Mouse (Mus musculus): ENCODE measurements around the gene Hrk. TPM values are rescaled to one million over a fixed set of nuclear protein-coding genes. Genes with fewer than 3 reads are reported as not detected.

Gene Hrk
- polyA plus RNA-seq, 1 experiment from 2014 or later = 0.21 TPM

DNA sequence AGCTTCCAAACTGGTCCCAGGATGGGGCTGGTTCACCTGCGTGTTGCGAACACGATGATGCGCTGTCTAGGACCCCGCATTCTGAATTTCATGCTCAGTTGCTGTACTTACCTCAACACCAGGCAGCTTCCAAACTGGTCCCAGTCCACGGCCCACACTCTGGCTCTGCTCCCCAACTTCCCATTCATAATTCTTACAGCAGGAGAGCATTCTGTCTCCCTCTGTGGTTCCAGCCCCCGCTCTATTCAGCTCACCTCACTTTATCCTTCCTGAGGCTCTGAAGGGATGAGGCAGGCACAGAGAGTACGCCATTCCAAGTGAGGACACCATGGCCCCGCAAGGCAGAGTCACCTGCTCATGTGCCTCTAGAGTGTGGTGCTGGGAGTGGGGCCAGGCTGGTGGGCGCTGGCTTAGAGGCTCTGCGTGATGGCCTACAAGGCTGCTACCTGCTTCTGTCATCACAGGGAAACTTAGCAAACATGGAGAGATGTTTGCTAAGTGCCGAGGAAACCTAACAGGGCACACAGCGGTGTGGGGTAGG lies 65.7 kb downstream of the Hrk start:
- ATAC-seq (ENCODE audit: insufficient number of reproducible peaks, insufficient read depth, low FRiP score, low TSS enrichment, low read depth) = no peak
- WGBS = 92% methylated on average over 13 of the region's 13 CpGs

GRCm38 (mm10) chr5:118236891-118237290 lies 72.4 kb downstream of the Hrk start:
- Histone ChIP-seq H3K27ac (no peak overlapping the region), H3K36me3 (peaks cover 46% of the 10 kb centered on the region), H3K4me3 (no peak overlapping the region), H3K9me3 (no peaks in the 10 kb centered on the region; the same call in 1 of the 2 replicates), H3K4me1 (no peaks in the 10 kb centered on the region), H3K4me2 (no peak overlapping the region), H3K27me3 (no peaks in the 10 kb centered on the region), H3K9ac (no peak overlapping the region)
- 82% methylated on average over 12 of the region's 12 CpGs for WGBS
- ATAC-seq (ENCODE audit: insufficient number of reproducible peaks, insufficient read depth, low FRiP score, low TSS enrichment, low read depth) = no peak

More for the DNA sequence above, 65.7 kb downstream of the Hrk start:
- Histone ChIP-seq H3K36me3 (peaks cover 51% of the 10 kb centered on the region), H3K4me3 (no peak overlapping the region), H3K27me3 (no peaks in the 10 kb centered on the region), H3K9me3 (no peaks in the 10 kb centered on the region; the same call in 1 of the 2 replicates), H3K9ac (no peak overlapping the region), H3K27ac (no peak overlapping the region), H3K4me2 (no peak overlapping the region), H3K4me1 (no peaks in the 10 kb centered on the region)

Other genes starting within 250 kb of the Hrk start
- gene Fbxo21, start 187.9 kb upstream of the Hrk start, polyA plus RNA-seq (2015; fragmentation: Nextera tagmentation; extraction: Ambion mirVana) = 73.7 TPM in 2 replicates
- 7.3 and 9.2 TPM in 2 replicates for gene Tesc, start 136.9 kb upstream of the Hrk start, polyA plus RNA-seq (2015; fragmentation: Nextera tagmentation; extraction: Ambion mirVana)
- 27.9 and 28.9 TPM in 2 replicates for gene Fbxw8, start 9.2 kb upstream of the Hrk start, polyA plus RNA-seq (2015; fragmentation: Nextera tagmentation; extraction: Ambion mirVana)
- 5.1 and 5.5 TPM in 2 replicates for gene Rnft2, start 80.5 kb downstream of the Hrk start, polyA plus RNA-seq (2015; fragmentation: Nextera tagmentation; extraction: Ambion mirVana)
- gene 2410131K14Rik, start 80.6 kb downstream of the Hrk start, polyA plus RNA-seq (2015; fragmentation: Nextera tagmentation; extraction: Ambion mirVana) = 12.5 and 13.1 TPM in 2 replicates